Mouse (Mus musculus) granulocyte monocyte progenitor cell, adult 5-6 weeks (primary cell): Measurements from ENCODE around the gene Akr1b8. TPM values are rescaled to one million over a fixed set of nuclear protein-coding genes. Genes with fewer than 3 reads are reported as not detected.
"Not testable (repeated sequence)": the region's sequence is repeated elsewhere in the genome, so short reads cannot be mapped to it uniquely, and the experiment has no call there.

Experiments
- ATAC-seq: replicated peaks from 2 replicates; pipeline ENCODE4 v1.8.0; 2016; ENCODE audit warnings: mild to moderate bottlenecking, moderate TSS enrichment, inconsistent platforms; ENCODE audit not compliant: poor library complexity, severe bottlenecking
- total RNA-seq, 2 experiments: library from RNA; stranded (forward) in 1 of 2; stranded (reverse) in 1 of 2; fragments of 200-712, 200-1000 nt in 1 of 2; fragments of >200 nt in 1 of 2; fragmentation: Nextera tagmentation in 1 of 2; gene quantifications; 2 replicates each; pipeline ENCODE4 v1.2.3; 2014 to 2017

Gene Akr1b8
- total RNA-seq, 2 experiments from 2014 or later, result not detected

- no peak for ATAC-seq
Observed at GRCm38 (mm10) chr6:34395897-34396296, 42.0 kb downstream of the Akr1b8 start.

GRCm38 (mm10) chr6:34398431-34398830 lies 44.5 kb downstream of the Akr1b8 start:
- ATAC-seq, result no peak

DNA sequence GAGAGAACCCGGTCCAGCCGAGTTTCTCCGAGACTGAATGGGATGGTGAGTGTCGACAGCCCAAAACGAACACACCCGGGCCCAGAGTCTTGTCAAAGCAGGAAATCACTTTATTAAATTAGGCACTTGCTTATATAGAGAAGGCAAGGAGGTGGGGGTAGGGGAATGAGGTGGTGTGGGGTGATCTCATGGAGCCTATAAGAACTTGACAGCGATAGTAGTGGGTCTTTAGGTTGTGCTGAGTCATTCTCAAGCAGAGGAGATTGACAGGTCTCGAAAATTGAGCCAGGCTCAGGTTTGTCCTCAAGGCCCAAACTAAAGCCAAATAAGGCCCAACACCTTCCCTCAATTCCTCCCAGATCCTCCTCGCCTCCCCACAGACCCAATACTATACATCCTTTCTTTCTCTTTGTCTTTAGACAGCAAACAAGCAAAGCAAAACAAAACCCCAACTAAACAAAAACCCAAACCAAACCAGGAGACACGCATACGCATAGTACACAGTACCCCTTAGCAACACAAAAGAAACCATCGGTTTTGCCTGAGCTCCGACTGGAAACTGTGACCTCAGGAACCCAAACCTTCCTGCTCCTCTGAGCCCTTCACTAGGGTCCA lies 45.8 kb downstream of the Akr1b8 start:
- ATAC-seq, result no peak

DNA sequence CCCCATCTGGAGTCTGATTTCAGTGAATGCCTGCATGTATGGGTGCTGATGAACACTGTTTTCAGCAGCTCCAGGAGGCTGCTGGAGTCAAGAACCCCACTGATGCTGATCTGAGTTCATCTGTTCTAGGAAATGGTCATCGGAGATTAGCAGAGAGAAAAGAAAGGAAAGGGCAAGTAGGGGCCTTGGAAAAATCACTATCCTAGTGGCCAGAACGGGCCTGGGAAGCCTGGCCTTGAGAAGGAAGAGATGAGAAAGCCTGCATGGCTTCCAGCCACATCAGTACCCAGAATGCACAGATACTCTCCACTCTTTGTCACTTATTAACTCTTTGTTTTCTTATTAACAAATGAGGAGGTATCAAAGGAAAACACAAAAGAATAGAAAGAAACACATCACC lies 46.8 kb downstream of the Akr1b8 start:
- ATAC-seq, result no peak

DNA sequence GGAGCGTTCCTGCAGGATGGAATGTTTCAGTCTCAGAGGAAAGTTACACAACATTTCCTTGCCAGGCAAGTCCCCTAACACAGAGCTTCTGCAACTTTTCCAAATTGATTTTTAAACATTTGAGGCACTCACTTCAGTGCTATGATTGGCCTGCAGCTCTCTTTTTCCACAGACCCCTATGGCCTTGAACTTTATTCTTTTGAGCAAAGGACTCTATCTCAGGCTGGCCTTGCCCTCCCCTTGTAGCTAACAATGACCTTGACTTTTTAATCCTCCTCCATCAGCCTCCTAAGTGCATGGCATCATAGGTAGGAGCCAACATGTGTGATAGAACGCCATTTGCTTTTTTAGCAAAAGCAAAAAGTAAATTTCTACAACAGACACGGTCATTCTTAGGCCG lies 52.8 kb downstream of the Akr1b8 start:
- no peak for ATAC-seq

- ATAC-seq, result no peak
Observed at GRCm38 (mm10) chr6:34407403-34407802, 53.5 kb downstream of the Akr1b8 start.

DNA sequence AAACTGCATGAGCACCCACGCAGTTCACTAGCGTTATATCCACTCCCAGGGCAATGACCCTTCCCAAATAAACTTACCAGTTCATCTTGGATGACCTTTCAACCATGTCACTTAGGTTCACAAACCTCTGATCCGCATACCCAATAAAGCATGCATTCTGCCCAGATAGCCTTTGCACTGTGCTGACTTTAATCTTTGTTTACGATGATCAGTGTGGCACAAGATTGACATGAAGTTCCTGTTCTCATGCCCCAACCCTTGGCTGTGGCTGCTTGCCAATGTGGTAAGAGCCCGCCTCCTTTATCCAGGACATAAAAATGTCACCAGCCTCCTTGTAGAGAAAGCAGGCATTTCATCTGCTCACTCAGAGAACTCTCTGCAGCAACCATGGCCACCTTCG lies 58.1 kb downstream of the Akr1b8 start, which contains the start of gene Akr1b7:
TSS of gene Akr1b7 (plus strand) at position 312 of the 400 bp plus-strand sequence.
- ATAC-seq, result no peak

DNA sequence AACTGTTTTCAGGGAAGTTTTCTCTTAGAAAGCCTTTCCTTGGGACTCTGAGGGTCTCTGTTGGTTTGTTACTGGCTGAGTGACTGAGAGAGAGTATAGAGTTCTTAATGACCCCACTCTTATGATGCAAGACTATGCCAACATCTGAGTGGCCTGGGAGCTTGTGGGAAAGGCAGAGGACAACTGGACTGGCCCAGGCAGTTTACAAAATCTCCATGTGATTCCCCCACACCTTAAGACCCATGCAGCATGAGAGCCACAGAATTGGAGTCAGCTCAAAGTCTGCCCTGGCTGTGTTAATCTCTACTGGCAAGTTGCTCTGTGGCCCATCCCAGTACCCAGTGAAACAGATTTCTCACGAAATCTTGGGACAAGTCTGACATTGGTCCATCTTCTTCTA lies 58.8 kb downstream of the Akr1b8 start:
- ATAC-seq, result no peak

GRCm38 (mm10) chr6:34413386-34413785 lies 59.5 kb downstream of the Akr1b8 start:
- ATAC-seq, result not testable (repeated sequence)

DNA sequence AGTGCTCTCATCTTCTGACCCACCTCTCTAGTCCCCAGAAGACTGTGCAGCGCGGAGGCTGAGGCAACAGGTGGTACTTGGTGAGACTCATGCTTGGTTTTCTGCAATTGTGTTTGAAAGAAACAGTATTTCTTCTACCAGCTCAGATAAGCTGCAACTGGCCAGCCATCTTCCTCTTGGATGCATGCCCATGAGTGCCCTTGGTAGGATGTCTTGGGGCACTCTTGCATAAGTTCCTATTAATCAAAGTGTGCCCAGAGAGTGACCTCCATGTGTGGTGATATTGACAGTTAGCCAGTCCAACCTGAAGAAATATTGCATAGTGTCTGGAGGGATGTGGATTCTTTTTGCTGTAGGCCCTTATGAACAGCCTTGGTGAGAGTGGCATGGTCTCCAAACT lies 62.6 kb downstream of the Akr1b8 start:
- no peak for ATAC-seq

Other genes starting within 250 kb of the Akr1b8 start
- 33.6 and 34.9 TPM in 2 replicates for gene Slc35b4, start 177.0 kb upstream of the Akr1b8 start, total RNA-seq (2014; fragmentation: Nextera tagmentation)
- 25.9 and 36.7 TPM in 2 replicates for gene Slc35b4, start 177.0 kb upstream of the Akr1b8 start, total RNA-seq (2017)
- gene Akr1b3, start 36.6 kb upstream of the Akr1b8 start, total RNA-seq (2014; fragmentation: Nextera tagmentation), result 276 and 347 TPM in 2 replicates
- gene Akr1b3, start 36.6 kb upstream of the Akr1b8 start, total RNA-seq (2017), result 156 and 169 TPM in 2 replicates
- 37.8 and 58.6 TPM in 2 replicates for gene Akr1b10, start 30.1 kb downstream of the Akr1b8 start, total RNA-seq (2014; fragmentation: Nextera tagmentation)
- 29.6 and 31.5 TPM in 2 replicates for gene Akr1b10, start 30.1 kb downstream of the Akr1b8 start, total RNA-seq (2017)
- gene Akr1b7, start 58.2 kb downstream of the Akr1b8 start, total RNA-seq (2014; fragmentation: Nextera tagmentation), result not detected in 2 replicates
- not detected in 2 replicates for gene Akr1b7, start 58.2 kb downstream of the Akr1b8 start, total RNA-seq (2017)
- gene Bpgm, start 122.1 kb downstream of the Akr1b8 start, total RNA-seq (2014; fragmentation: Nextera tagmentation), result 4.1 and 8.7 TPM in 2 replicates
- 11.5 and 15.8 TPM in 2 replicates for gene Bpgm, start 122.1 kb downstream of the Akr1b8 start, total RNA-seq (2017)
- gene Cald1, start 244.4 kb downstream of the Akr1b8 start, total RNA-seq (2014; fragmentation: Nextera tagmentation), result not detected in 2 replicates
- 0.39 and 0.77 TPM in 2 replicates for gene Cald1, start 244.4 kb downstream of the Akr1b8 start, total RNA-seq (2017)